Mouse (Mus musculus) heart, adult 8-10 months (tissue): Measurements from ENCODE around the gene Bbc3. TPM values are rescaled to one million over a fixed set of nuclear protein-coding genes. Genes with fewer than 3 reads are reported as not detected.

ENCODE experiments used
- DNase-seq: peaks from one replicate; pipeline ENCODE4 v3.0.0; 2022; ENCODE audit warnings: low spot score
- total RNA-seq, 4 experiments: library from RNA; stranded (reverse); gene quantifications; 2 replicates each; pipeline ENCODE4 v1.2.4; 2022

Gene Bbc3
- total RNA-seq, 4 experiments from 2014 or later: 2.8 to 5.1 (median 4.4) TPM

DNA sequence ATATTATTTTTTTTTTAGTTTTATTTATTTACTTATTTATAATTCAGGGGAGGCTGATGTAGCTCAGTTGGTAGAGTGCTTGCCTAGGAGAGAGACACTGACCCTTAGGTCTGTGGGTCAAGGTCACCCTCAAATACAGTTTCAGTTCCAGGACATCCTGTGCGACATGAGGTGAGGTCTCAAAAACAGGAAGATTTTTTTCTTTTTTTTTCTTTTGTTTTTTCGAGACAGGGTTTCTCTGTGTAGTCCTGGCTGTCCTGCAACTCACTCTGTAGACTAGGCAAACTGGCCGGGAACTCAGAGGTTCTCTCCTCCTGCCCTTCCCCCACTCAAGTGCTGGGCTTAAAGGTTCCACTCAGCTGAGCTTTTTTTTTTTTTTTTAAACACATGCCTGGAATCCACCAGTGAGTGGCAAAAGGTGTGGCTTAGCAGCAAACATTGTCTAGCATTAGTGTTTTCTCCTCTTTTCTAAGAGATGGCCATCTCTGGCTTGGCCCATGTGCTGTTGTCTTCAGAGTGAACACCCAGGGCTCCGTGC lies 7.1 kb downstream of the Bbc3 start:
- no peak for DNase-seq

DNA sequence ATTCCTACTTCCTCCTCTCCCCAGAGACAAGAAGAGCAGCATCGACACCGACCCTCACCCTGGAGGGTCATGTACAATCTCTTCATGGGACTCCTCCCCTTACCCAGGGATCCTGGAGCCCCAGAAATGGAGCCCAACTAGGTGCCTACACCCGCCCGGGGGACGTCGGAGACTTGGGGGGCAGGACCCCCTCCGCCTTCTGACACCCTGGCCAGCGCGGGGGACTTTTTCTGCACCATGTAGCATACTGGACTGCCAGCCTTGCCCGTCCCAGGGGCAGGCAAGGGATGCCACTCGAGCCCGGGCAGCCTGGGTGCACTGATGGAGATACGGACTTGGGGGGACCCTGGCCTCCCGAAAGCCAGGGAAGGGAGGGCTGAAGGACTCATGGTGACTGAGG lies 8.9 kb downstream of the Bbc3 start:
- no peak for DNase-seq

DNA sequence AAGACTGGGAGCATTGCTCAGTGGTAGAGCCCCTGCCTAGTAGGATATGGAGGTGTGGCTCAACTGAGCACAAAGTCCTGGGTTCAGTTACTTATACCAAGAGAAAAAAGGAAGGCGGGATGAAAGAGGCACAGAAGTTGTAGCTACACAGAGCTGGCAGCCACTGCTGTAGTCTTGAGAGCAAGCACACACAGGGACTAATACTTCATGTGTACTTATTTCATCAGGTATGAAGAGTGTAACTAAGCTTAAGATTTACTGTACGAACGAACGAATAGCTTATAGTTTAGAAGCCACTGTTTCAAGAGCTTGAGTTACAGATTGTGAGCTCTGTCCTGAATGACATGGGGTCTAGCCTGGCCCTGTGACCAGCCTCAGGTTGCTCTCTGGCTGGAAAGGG lies 11.0 kb downstream of the Bbc3 start:
- no peak for DNase-seq

DNA sequence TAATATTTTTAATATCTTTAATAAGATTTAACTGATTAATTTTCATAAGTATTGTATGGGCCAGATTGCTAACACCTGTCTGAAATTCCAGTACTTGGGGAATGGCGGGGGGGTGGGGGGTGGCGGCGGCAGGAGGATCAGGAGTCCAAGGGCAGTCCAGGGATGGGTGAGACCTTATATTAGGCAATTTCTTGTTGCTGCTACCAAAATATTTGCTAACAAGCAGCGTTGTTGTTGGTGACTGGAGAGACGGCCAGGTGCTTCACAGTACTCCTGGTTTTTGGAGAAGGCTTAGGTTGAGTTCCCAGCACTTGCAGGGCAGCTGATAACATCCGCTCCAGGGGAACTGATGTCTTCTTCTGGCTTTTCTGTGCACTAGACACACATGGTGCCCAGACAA lies 12.3 kb downstream of the Bbc3 start:
- DNase-seq: no peak

DNA sequence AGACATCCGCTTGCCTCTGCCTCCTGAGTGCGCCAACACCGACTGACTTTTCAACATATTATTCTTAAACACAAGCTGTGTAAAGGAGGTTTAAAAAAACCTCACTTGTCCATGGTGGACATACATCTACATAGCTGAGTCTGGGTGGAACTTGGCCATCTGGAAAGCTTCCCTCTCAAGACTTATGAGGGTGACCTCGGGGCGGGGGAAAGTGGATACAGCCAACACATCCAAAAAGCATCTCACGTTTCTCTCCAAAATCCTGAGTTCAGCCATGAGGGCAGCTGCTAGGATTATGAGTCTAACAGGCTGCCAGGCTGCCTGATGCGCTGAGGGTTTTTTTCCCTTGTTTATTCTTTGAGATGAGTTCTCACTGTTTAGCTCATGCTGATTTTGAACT lies 16.5 kb downstream of the Bbc3 start:
- no peak for DNase-seq

DNA sequence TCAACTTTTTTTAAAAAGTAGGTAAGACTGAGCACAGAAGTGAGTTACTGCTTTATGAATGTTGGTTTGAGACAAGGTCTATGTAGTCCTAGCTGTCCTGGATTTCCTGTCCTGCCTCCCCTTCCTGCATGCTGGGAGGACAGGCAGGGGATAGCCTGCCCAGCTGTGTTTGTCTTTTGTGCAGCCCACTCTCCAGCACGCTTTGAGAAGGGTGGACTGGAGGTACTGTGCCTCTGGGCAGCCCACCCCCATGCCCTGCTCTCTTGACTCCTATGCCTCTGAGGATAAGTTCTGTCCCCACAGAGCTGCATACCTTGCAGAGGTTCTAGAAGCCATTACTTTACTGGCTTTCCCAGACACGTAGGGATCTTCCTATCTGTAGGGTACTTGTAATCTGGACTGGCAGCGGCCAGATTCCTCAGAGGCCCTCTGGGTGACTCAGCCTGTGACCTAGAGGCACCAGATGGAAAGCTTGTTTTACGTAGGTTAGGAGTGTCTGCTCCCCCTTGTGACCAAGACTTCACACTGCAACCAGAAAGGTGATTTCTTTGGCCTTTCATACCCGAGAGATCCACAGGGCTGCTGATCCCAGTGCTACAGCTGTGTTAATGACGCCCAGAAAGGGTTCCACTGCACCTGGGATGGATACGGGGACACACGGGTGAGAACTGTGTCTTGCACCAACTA lies 17.9 kb downstream of the Bbc3 start:
- DNase-seq: peak; percentile 83

DNA sequence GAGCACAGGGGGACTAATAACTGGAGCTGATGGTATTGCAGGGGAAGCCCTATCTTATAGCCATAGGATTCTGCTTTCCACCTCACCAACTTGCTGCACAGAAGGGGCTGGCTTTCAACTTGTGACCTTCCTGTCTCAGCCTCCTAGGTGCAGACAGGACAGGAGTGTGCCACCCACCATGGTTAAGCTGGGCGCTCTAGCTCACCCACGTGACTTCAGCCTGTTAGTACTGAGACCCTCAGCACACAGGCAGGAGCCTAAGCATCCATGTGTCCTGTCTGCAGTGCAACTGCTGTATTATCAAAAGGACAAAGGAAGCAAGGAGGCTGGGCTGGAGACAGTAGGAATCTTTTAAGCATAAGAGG lies 18.4 kb downstream of the Bbc3 start:
- no peak for DNase-seq

DNA sequence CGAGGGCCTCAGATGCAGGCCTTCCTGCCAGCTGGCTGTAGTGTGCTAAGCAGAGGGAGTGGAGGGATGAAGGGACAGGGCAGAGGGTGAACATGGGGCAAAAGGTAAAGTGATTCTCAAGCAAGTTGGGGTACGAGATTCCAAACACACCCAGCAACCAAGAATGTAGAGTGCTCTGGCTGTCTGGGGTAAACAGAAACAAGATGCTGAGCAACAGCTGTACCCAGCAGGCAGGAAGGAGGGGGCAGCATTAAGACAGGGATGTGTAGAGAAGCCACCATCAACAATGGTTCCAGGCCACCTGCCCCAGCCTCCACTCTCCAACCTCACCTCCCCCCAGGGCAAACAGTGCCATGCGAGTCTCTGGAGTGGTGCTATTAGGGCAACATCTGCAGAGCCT lies 21.0 kb downstream of the Bbc3 start:
- no peak for DNase-seq

DNA sequence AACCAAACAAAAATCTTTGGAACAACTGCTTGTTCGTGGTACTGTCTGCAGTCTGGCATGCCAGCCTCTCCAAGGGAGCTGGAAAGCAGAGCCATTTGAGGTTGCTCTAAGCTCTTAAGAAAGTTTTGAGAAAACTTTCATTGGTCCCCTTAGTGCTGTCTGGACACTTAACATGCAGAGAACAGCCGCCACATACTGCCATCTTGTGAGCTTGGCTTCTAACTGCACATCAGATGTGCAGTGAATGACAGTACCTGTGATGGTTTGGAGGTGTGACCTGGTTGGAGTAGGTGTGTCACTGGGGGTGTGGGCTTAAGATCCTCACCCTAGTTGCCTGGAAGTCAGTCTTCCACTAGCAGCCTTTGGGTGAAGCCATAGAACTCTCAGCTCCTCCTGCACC lies 29.5 kb downstream of the Bbc3 start:
- DNase-seq: no peak

DNA sequence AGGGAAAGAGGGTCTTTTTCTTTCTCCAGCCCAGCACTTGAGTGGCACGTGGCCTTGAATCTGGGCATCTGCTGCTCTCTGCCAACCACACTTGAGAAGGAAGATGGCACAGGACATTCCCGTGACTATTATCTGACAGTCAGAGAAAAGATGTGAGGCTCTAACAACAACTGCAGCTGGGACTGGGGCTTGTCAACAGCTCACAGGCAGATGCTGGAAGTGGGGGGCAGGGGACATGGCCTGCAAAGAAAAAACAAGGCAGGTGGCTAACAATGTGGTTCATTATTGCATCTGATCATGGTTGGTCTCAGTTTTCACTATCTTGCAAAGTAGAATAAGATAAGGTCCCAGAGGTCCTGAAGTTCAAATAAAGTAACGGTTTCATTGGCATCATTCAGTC lies 36.4 kb downstream of the Bbc3 start:
- DNase-seq: no peak

DNA sequence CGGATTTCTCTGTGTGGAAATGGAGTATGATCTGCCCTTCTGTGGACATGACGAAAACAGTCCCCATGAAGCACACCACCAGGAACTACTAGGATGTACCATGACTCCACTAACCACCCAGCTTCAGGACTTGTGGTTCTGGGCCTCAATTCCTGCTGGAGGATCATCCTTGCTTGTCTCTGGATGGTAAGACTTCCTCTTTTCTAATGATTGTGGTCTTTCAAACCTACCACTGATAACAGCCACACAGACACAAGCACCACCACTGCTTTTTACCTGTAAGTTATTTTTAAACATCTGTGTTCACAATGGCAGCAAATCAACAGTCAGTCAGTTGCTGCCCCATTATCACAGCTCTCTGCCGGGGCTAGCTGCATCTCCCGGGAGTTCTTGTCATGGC lies 37.1 kb downstream of the Bbc3 start:
- DNase-seq: no peak

DNA sequence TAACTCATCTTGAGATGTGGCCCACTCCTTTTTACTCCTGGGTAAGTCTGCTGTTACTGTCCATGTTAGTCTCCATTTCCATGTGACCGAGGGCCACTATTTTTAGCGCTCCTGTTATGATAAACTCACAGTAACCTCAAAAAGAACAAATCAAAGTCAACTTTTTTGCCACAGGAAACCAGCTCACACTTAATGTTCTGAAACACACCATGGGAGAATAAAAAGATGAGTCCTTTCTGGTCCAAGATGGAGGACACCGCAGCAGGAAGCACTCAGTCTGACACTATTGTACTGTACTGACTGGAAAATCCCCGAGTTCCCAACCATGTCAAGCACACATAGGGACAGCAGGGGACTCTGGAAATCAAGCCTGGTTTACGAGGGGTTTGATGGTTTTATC lies 41.8 kb downstream of the Bbc3 start:
- peak; percentile 28 for DNase-seq

DNA sequence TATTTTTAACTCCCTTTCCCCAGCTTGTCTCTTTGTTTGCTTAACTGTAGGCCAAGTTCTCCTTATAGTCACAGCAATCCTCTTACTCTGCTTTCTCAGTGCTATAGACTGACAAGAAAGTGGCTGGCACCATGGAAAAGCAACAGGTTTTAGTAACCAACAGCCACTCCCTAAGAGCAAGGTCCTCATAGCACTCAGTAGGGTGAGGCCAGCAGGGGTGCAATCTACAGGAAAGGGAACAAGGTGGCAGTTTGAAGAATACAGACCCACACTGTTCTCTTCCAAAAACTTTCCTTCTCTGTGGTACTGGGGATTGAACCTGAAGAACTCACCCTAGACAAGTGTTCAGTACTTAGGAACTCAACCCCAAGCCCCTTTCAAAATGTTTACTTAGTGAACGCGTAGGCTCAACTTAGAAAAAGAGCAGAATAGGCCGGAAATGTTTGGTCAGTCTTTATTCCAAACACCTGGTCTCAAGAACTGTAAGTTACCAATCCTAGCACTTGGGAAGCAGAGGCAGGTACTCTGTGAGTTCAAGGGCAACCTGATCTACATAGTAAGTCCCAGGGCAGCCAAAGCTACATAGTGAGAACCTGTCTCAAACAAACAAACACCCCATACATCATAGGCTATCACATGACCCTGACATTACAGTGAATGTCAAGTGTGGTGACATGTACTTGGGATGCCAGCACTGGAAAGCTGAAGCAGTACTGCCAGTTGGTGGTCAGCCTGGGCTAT lies 47.8 kb downstream of the Bbc3 start:
- DNase-seq: no peak

DNA sequence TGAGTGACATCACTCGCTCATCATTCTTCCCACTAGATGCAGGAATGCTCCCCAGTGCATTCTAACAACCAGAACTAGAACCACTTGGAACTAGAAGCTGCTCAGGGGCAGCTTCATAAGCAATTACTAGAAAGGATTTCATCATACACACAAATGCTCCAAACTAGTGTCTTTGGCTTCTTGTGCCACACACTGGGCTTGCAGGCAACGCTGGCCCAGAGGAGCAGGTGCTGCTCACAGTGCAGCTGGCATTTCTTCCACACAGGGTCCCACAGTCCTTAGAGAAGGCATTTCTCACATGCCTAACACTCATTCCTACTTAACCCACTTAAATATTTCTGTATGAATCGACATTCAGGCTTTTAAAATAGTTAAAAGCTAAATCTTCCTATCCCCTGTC lies 49.4 kb downstream of the Bbc3 start:
- DNase-seq: no peak

DNA sequence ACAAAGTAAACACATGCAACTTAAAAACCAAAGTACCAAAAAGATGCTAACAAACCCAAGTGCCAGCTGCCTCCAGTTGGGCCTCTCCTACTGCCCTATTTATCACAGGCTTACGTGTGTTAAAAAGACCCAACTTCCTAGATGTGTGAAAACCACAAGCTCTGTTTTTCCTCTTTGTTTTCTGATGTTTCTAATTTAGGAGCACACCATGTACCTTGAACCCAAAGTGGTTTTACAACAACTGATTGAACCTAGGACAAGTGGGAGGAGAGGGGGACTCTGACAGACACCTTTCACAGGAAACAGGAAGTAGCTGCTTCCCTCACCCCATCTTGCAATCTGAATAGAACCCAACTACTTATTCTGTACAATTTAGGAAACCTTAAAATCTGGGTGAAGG lies 56.1 kb downstream of the Bbc3 start:
- no peak for DNase-seq

DNA sequence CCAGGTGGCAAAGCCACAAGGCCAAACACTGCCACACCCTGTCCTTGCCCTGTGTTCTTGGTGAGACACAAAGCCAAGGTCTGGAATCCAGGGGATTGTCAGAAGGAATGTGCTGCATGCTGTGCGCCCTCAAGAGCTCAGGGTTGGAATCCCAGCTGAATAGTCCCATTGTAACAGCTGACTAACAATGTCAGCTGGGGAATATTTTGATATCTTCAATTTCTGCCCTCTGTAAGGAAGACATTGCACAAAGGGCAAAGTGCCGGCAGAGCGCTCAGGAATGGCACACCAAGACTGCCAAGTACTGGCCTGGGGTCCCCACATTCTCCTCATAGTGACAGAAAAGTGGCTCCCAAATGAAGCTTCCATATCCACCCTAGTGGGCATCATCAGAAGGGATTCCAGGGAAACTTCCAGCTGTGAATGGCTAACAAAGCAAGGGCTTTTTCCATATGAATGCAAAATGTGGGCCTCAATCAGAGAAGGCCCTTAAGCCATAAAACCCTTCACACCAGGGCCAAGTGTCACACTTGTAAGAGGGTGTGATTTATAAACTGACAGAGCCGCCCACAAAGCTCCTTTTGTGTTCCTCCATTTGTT lies 56.8 kb downstream of the Bbc3 start:
- DNase-seq: no peak

DNA sequence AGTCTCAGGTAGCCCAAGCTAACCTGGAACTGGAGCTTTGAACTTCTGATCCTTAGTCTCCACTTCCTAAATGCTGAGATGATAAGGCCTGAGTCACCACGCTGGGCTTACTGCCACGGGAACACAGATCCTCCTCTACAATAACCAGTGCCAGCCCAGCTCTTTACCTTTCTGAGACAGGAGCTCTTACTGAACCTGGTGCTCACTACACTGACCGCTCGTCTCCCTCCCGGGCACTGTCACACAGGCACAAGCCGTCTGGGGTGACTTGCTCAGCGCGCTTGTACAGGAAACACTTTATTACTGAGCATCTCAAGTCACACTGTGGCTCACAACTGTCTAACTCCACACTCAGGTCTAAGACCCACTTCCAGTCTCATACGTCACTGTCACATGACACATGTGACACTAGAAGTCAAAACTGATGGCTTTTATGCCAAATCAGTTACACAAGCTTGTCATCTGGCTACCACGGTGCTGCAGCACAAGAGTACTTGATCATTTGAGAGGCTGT lies 58.0 kb downstream of the Bbc3 start:
- DNase-seq: no peak

DNA sequence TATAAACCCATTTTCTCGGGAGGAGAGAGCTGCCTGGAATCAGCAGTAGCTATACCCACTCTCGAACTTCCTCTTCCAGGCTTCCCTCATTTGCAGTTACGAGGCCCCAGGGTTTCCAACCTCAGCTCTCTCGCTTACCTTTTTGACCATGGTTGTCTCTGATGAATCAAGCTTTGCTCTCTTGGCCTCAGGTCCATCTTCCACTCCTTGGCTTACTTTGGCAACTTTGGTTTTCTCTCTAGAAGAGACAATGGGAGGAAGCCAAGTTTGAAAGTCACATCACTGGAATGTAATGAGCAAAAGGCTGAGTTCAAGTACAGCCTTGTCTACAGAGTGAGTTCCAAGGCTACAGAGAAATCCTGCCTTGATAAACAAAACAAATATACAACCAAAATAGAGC lies 58.5 kb downstream of the Bbc3 start:
- no peak for DNase-seq

Other genes with a start within 250 kb of the Bbc3 start
- gene Zfp541, start 246.6 kb upstream of the Bbc3 start, total RNA-seq: not detected
- 100 to 1,000 TPM in 1 of 4 experiments, 10 to 100 TPM in 3; 76.5 to 101 (median 84.9) TPM for gene Napa, start 209.9 kb upstream of the Bbc3 start, total RNA-seq
- 10 to 100 TPM; 20.1 to 25.7 (median 23.5) TPM for gene Kptn, start 188.5 kb upstream of the Bbc3 start, total RNA-seq
- under 1 TPM; 0.66 to 0.84 (median 0.70) TPM for gene Slc8a2, start 178.6 kb upstream of the Bbc3 start, total RNA-seq
- gene Meis3, start 133.3 kb upstream of the Bbc3 start, total RNA-seq: 1 to 10 TPM; 4.7 to 6.1 (median 5.2) TPM
- gene Dhx34, start 86.4 kb upstream of the Bbc3 start, total RNA-seq: 1 to 10 TPM; 6.6 to 9.5 (median 8.0) TPM
- 1 to 10 TPM; 1.0 to 1.4 (median 1.2) TPM for gene C5ar2, start 64.2 kb upstream of the Bbc3 start, total RNA-seq
- 1 to 10 TPM; 4.1 to 5.5 (median 5.1) TPM for gene C5ar1, start 48.9 kb upstream of the Bbc3 start, total RNA-seq
- 10 to 100 TPM; 12.3 to 18.1 (median 14.4) TPM for gene Inafm1, start 34.8 kb upstream of the Bbc3 start, total RNA-seq
- 10 to 100 TPM; 33.2 to 48.1 (median 38.1) TPM for gene Ccdc9, start 21.6 kb upstream of the Bbc3 start, total RNA-seq
- gene Sae1, start 79.4 kb downstream of the Bbc3 start, total RNA-seq: 10 to 100 TPM; 31.6 to 38.8 (median 36.1) TPM
- 10 to 100 TPM; 22.6 to 32.9 (median 28.8) TPM for gene Zc3h4, start 92.5 kb downstream of the Bbc3 start, total RNA-seq
- gene Tmem160, start 144.4 kb downstream of the Bbc3 start, total RNA-seq: 10 to 100 TPM; 79.6 to 97.6 (median 89.8) TPM
- not detected for gene Npas1, start 169.3 kb downstream of the Bbc3 start, total RNA-seq